Mouse (Mus musculus) lung, adult 10 weeks (tissue): ENCODE data around the gene Hist3h2a. TPM values are rescaled to one million over a fixed set of nuclear protein-coding genes. Genes with fewer than 3 reads are reported as not detected.

Experiments
- polyA plus RNA-seq: library from polyadenylated mRNA; stranded (reverse); fragments of 350-450 nt; fragmentation: Illumina TruSeq; extraction: RNeasy Lipid Tissue Mini Kit (QIAGEN cat#74804); gene quantifications from one replicate; pipeline ENCODE4 v1.2.3, GENCODE M21; 2014; ENCODE audit warnings: low read depth, low replicate concordance; ENCODE audit not compliant: insufficient read depth

The Hist3h2a gene
- polyA plus RNA-seq = 17.1 TPM

GRCm38 (mm10) chr11:58954420-58955142 is at the start of gene Hist3h2a, which contains the start of gene Trim17:
Hist3h2a (plus strand) TSS chr11:58954685.
Trim17 (plus strand) TSS chr11:58954685.

GRCm38 (mm10) chr11:58917745-58918366 is 36.6 kb upstream of the Hist3h2a start, which contains the start of gene Btnl10:
Btnl10 (plus strand) TSS chr11:58917908.

GRCm38 (mm10) chr11:58938322-58939087 is 16.0 kb upstream of the Hist3h2a start, which contains the start of gene Rnf187:
Rnf187 (minus strand) TSS chr11:58938916.

GRCm38 (mm10) chr11:58948542-58949479 is 5.7 kb upstream of the Hist3h2a start, which contains the start of gene Hist3h2ba:
Hist3h2ba (plus strand) TSS chr11:58948920.

GRCm38 (mm10) chr11:58978027-58978705 is 23.7 kb downstream of the Hist3h2a start, which contains the start of gene Trim11:
Trim11 (plus strand) TSS chr11:58978093.

Other genes starting within 250 kb of the Hist3h2a start
- not detected for gene Olfr318, start 230.7 kb upstream of the Hist3h2a start, polyA plus RNA-seq
- not detected for gene Olfr317, start 215.5 kb upstream of the Hist3h2a start, polyA plus RNA-seq
- gene Olfr316, start 202.0 kb upstream of the Hist3h2a start, polyA plus RNA-seq = not detected
- not detected for gene Olfr315, start 181.5 kb upstream of the Hist3h2a start, polyA plus RNA-seq
- gene Olfr314, start 171.7 kb upstream of the Hist3h2a start, polyA plus RNA-seq = not detected
- gene Fam183b, start 152.7 kb upstream of the Hist3h2a start, polyA plus RNA-seq = 84.0 TPM
- not detected for gene Olfr313, start 139.7 kb upstream of the Hist3h2a start, polyA plus RNA-seq
- gene Olfr312, start 125.4 kb upstream of the Hist3h2a start, polyA plus RNA-seq = not detected
- not detected for gene Olfr311, start 115.4 kb upstream of the Hist3h2a start, polyA plus RNA-seq
- gene Gm12258, start 107.5 kb upstream of the Hist3h2a start, polyA plus RNA-seq = 3.1 TPM
- 1.4 TPM for gene 2810021J22Rik, start 87.5 kb upstream of the Hist3h2a start, polyA plus RNA-seq
- gene Zfp39, start 50.5 kb upstream of the Hist3h2a start, polyA plus RNA-seq = 2.5 TPM
- gene Btnl10, start 36.8 kb upstream of the Hist3h2a start, polyA plus RNA-seq = not detected
- gene Rnf187, start 15.8 kb upstream of the Hist3h2a start, polyA plus RNA-seq = 90.0 TPM
- 3.0 TPM for gene Hist3h2ba, start 5.8 kb upstream of the Hist3h2a start, polyA plus RNA-seq
- 0.25 TPM for gene Trim17, start within 50 bp of the Hist3h2a start, polyA plus RNA-seq
- 15.2 TPM for gene Trim11, start 23.4 kb downstream of the Hist3h2a start, polyA plus RNA-seq
- 2.4 TPM for gene Obscn, start 181.7 kb downstream of the Hist3h2a start, polyA plus RNA-seq
- gene Iba57, start 209.1 kb downstream of the Hist3h2a start, polyA plus RNA-seq = 3.3 TPM
- gene Gjc2, start 228.5 kb downstream of the Hist3h2a start, polyA plus RNA-seq = 1.6 TPM
- 119 TPM for gene Guk1, start 237.5 kb downstream of the Hist3h2a start, polyA plus RNA-seq
- gene Mrpl55, start 247.8 kb downstream of the Hist3h2a start, polyA plus RNA-seq = 39.6 TPM